Mouse (Mus musculus): ENCODE data around the gene Nup214. TPM values are rescaled to one million over a fixed set of nuclear protein-coding genes. Genes with fewer than 3 reads are reported as not detected.

The Nup214 gene
- polyA plus RNA-seq, 1 experiment: 47.0 TPM

DNA sequence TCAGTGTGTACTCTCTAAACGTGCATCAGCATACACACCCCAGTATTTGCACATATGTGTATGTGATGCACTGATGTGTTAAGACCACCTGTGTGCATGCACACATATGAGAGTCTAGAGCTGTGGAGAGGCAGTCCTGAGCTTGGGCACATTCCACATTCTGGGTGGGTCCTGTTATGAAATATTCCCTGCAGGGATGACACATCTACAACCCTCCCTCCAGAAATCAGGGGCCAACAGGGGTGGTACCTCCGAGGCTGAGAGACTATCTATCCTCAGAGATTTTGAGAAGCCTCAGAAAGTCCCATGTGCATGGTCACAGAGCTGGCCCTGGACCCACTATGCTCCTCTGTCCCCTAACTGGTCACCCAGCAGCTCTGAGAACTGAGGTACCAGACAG, 28.7 kb upstream of the Nup214 start:
- 59% methylated on average over 2 of the region's 2 CpGs for WGBS
- peaks cover 5% of the 10 kb centered on the region; the same call in 1 of the 2 replicates for H3K27me3 ChIP-seq (ENCODE audit: control insufficient read depth, insufficient read depth, low read length)
- no peak for DNase-seq
- TF ChIP-seq CTCF (IDR thresholded peaks at IDR 0.05; ENCODE audit: borderline replicate concordance, insufficient read depth, low read depth, low read length) (no peak), POLR2A (IDR thresholded peaks at IDR 0.05; ENCODE audit: borderline replicate concordance, insufficient read depth, low read length) (no peak)
- H3K27ac ChIP-seq (ENCODE audit: insufficient read depth, low read length): no peak overlapping the region
- peaks cover 5% of the 10 kb centered on the region for H3K4me1 ChIP-seq (ENCODE audit: control insufficient read depth, insufficient read depth, low read length)
- H3K4me3 ChIP-seq (replicated peaks; ENCODE audit: insufficient read depth, low read depth, low read length): no peak overlapping the region

DNA sequence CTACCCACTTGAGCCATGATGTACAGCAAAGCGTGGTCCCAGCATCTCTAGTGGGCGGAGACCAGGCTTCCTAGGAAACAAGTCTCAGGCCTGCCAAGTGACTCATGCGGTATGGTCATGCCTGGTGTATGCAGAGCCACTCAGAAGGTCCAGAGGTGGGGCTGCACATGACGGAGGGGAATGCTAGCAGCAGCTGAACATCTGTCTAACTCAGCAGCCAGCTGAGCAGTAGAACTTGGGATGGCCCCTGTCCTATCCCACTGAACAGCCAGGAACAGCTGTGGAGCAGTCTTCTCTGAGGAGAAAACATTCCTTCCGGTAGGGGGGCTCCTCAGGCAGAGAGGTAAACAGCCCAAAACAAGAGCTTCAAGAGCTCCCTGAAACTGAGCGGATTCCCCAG, 25.8 kb upstream of the Nup214 start:
- DNase-seq: no peak
- H3K4me3 ChIP-seq (replicated peaks; ENCODE audit: insufficient read depth, low read depth, low read length): no peak overlapping the region
- WGBS: 75% methylated on average over 6 of the region's 6 CpGs
- peaks cover 5% of the 10 kb centered on the region for H3K4me1 ChIP-seq (ENCODE audit: control insufficient read depth, insufficient read depth, low read length)
- H3K27ac ChIP-seq (ENCODE audit: insufficient read depth, low read length): no peak overlapping the region
- no peak for TF ChIP-seq CTCF (IDR thresholded peaks at IDR 0.05; ENCODE audit: borderline replicate concordance, insufficient read depth, low read depth, low read length)
- TF ChIP-seq POLR2A (IDR thresholded peaks at IDR 0.05; ENCODE audit: borderline replicate concordance, insufficient read depth, low read length): no peak
- peaks cover 6% of the 10 kb centered on the region; the same call in 1 of the 2 replicates for H3K27me3 ChIP-seq (ENCODE audit: control insufficient read depth, insufficient read depth, low read length)

DNA sequence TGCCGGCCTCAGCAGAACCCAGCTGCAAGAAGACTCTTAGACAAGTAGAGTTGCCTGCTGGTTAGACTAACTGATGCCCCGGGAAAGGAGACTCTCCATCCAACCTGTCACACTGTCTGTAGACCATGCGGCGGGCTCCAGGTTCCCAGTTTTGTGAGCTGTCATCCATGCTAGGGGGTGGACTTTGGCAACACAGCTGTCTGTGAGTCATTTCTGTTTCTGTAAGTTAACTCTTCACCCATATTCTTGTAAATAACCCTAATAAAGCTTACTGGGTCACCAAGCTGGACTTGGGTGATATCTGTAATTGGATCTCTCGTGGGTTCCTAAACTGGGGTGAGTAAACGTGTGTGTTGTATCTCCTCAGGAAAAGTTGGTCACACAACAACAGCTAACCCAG, 25.4 kb upstream of the Nup214 start:
- DNase-seq: no peak
- peaks cover 6% of the 10 kb centered on the region; the same call in 1 of the 2 replicates for H3K27me3 ChIP-seq (ENCODE audit: control insufficient read depth, insufficient read depth, low read length)
- TF ChIP-seq CTCF (IDR thresholded peaks at IDR 0.05; ENCODE audit: borderline replicate concordance, insufficient read depth, low read depth, low read length): no peak
- TF ChIP-seq POLR2A (IDR thresholded peaks at IDR 0.05; ENCODE audit: borderline replicate concordance, insufficient read depth, low read length): no peak
- peaks cover 5% of the 10 kb centered on the region for H3K4me1 ChIP-seq (ENCODE audit: control insufficient read depth, insufficient read depth, low read length)
- no peak overlapping the region for H3K4me3 ChIP-seq (replicated peaks; ENCODE audit: insufficient read depth, low read depth, low read length)
- 75% methylated on average over 6 of the region's 6 CpGs for WGBS
- no peak overlapping the region for H3K27ac ChIP-seq (ENCODE audit: insufficient read depth, low read length)

DNA sequence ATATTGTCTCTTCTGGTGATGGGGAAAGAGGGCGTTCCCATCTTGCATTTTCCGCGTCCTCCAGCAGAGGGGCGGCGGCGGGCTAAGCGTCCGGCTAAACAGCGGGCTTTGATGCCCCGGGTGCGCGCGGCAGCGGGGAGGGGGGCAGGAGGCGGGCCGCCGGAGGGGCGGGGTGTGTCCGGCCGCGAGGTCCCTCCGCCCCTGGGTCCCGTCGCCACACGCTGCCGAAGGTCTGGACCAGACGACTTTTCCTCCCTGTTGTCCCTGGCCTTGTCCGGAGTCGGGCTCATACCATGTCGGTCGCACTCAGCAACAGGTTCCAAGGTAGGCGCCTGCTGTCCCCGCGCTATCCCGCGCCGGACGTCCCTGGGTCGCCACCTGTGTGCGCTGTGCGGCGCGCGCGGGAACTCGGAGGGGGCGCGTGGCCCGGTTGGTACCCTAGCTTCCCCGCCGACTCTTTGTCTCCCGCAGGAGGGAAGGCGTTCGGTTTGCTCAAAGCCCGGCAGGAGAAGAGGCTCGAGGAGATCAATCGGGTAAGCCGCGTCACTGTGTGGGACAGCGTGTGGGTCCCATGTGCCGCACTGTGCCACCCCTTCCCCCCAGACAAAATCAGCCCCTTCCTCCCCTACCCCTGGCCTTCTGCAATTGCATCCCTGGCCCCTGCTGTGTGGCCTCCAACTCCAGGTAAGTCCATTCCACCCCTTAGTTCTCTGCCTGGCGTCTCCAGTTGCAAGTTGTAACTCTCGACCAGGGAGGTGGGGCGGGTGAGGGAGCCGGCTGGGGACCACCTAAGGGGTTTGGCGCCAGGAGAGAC, 24.0 kb upstream of the Nup214 start, which contains the start of gene Aif1l:
Aif1l (plus strand) TSS at position 82 of the 814 bp plus-strand sequence.
- TF ChIP-seq CTCF (IDR thresholded peaks at IDR 0.05; ENCODE audit: borderline replicate concordance, insufficient read depth, low read depth, low read length) (no peak), POLR2A (IDR thresholded peaks at IDR 0.05; ENCODE audit: borderline replicate concordance, insufficient read depth, low read length) (no peak)
- Histone ChIP-seq H3K27ac (ENCODE audit: insufficient read depth, low read length) (no peak within 1 kb of the TSS), H3K4me3 (replicated peaks; ENCODE audit: insufficient read depth, low read depth, low read length) (peak within 1 kb of the TSS; percentile 40), H3K4me1 (ENCODE audit: control insufficient read depth, insufficient read depth, low read length) (peaks cover 16% of the 10 kb centered on the region), H3K27me3 (ENCODE audit: control insufficient read depth, insufficient read depth, low read length) (peaks cover 6% of the 10 kb centered on the region; the same call in 1 of the 2 replicates)
- WGBS: 1% methylated on average over 64 of the region's 66 CpGs
- DNase-seq: no peak

DNA sequence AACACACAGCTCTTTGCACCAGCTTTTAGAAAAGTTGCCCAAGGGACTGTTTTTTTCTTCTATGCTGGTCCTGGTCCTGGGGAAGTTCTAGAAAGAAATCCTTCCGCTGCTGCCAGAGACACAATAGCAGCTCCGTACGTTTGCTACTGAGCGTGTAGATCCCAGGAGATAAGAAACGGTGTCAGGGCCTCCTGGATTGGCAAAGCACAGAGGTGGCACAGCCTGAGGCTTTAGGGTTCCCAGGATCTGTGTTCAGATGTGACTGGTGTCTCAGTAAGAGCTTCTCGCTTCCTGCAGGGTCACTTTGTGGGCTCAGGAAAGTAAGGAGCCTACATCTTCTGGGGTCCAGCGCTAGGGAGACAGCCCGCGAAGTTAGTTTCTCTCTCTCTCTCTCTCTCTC, 23.3 kb upstream of the Nup214 start:
- peaks cover 6% of the 10 kb centered on the region; the same call in 1 of the 2 replicates for H3K27me3 ChIP-seq (ENCODE audit: control insufficient read depth, insufficient read depth, low read length)

DNA sequence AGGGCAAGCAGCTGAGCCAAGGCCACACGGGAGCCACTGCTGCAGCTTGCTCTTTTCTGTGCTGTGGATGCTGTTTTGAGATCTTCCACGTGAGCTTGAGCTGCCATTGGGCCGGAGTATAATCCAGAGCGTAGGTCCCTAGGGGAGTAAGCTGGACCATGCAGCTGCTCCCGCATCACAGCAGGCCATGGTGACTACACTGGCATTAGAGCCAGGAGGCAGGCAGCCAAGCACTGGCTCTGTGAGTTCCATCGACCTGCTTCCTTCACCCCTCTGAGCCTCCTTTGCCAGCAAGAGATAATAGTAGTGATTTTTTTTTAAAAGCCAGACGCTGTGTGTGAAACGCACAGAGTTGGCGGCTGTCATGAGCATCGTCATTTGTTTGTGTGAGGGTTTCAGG, 22.0 kb upstream of the Nup214 start:
- DNase-seq: no peak
- Histone ChIP-seq H3K27ac (ENCODE audit: insufficient read depth, low read length) (no peak overlapping the region), H3K27me3 (ENCODE audit: control insufficient read depth, insufficient read depth, low read length) (peaks cover 6% of the 10 kb centered on the region; the same call in 1 of the 2 replicates), H3K4me3 (replicated peaks; ENCODE audit: insufficient read depth, low read depth, low read length) (no peak overlapping the region), H3K4me1 (ENCODE audit: control insufficient read depth, insufficient read depth, low read length) (peaks cover 16% of the 10 kb centered on the region)
- no peak for TF ChIP-seq POLR2A (IDR thresholded peaks at IDR 0.05; ENCODE audit: borderline replicate concordance, insufficient read depth, low read length)
- no peak for TF ChIP-seq CTCF (IDR thresholded peaks at IDR 0.05; ENCODE audit: borderline replicate concordance, insufficient read depth, low read depth, low read length)
- 23% methylated on average over 10 of the region's 10 CpGs for WGBS

More for the DNA sequence above, 23.3 kb upstream of the Nup214 start:
- Histone ChIP-seq H3K4me3 (replicated peaks; ENCODE audit: insufficient read depth, low read depth, low read length) (no peak overlapping the region), H3K27ac (ENCODE audit: insufficient read depth, low read length) (no peak overlapping the region), H3K4me1 (ENCODE audit: control insufficient read depth, insufficient read depth, low read length) (peaks cover 16% of the 10 kb centered on the region)
- TF ChIP-seq CTCF (IDR thresholded peaks at IDR 0.05; ENCODE audit: borderline replicate concordance, insufficient read depth, low read depth, low read length) (no peak), POLR2A (IDR thresholded peaks at IDR 0.05; ENCODE audit: borderline replicate concordance, insufficient read depth, low read length) (no peak)
- no peak for DNase-seq
- WGBS: 49% methylated on average over 9 of the region's 9 CpGs

DNA sequence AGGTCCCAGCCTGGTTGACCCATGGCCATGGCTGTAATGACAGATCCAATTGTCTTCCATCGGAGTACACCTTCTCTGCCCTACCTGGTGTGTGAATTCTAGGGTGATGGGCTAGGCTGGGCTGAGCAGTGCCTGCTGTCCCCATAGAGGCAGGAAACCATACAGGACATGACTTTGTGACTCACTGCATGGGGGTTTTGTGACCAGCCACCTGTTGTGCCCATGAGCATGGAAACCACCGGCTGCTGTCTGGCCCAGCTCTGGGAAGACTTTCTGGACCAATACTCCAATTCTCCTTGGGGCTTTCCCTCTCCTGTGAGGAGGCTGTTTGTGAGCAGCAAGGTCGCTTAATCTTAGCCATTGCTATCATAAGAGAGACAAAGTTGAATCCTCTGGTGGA, 21.5 kb upstream of the Nup214 start:
- no peak for DNase-seq
- H3K4me1 ChIP-seq (ENCODE audit: control insufficient read depth, insufficient read depth, low read length): peaks cover 16% of the 10 kb centered on the region
- peaks cover 6% of the 10 kb centered on the region; the same call in 1 of the 2 replicates for H3K27me3 ChIP-seq (ENCODE audit: control insufficient read depth, insufficient read depth, low read length)
- 61% methylated on average over 3 of the region's 3 CpGs for WGBS
- H3K4me3 ChIP-seq (replicated peaks; ENCODE audit: insufficient read depth, low read depth, low read length): no peak overlapping the region
- H3K27ac ChIP-seq (ENCODE audit: insufficient read depth, low read length): no peak overlapping the region
- TF ChIP-seq CTCF (IDR thresholded peaks at IDR 0.05; ENCODE audit: borderline replicate concordance, insufficient read depth, low read depth, low read length): no peak
- no peak for TF ChIP-seq POLR2A (IDR thresholded peaks at IDR 0.05; ENCODE audit: borderline replicate concordance, insufficient read depth, low read length)

DNA sequence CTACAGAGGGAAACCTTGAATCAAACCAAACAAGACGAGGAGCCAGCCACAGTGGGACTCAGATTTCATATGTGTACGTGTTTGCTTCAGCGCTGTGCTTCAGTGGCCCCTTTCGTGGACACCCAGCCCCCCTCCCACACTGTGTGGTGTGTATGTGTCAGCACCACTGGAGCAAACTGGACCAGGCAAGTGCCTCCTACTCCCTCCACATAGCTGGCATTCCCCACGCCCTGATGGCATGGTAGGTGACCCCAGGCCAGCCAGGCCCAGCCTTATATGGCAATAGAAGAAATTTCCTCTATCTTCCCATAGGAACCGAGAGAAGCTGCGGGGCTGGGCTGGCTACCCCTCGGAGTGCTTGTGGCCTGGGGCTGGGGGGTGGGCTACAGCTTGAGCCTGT, 20.5 kb upstream of the Nup214 start:
- peaks cover 16% of the 10 kb centered on the region for H3K4me1 ChIP-seq (ENCODE audit: control insufficient read depth, insufficient read depth, low read length)
- H3K27ac ChIP-seq (ENCODE audit: insufficient read depth, low read length): no peak overlapping the region
- WGBS: 95% methylated on average over 8 of the region's 8 CpGs
- H3K4me3 ChIP-seq (replicated peaks; ENCODE audit: insufficient read depth, low read depth, low read length): no peak overlapping the region
- TF ChIP-seq POLR2A (IDR thresholded peaks at IDR 0.05; ENCODE audit: borderline replicate concordance, insufficient read depth, low read length) (no peak), CTCF (IDR thresholded peaks at IDR 0.05; ENCODE audit: borderline replicate concordance, insufficient read depth, low read depth, low read length) (no peak)
- no peak for DNase-seq
- peaks cover 6% of the 10 kb centered on the region; the same call in 1 of the 2 replicates for H3K27me3 ChIP-seq (ENCODE audit: control insufficient read depth, insufficient read depth, low read length)
